Mouse (Mus musculus): ENCODE results near the gene Chmp6. TPM values are rescaled to one million over a fixed set of nuclear protein-coding genes. Genes with fewer than 3 reads are reported as not detected.

Gene Chmp6
- total and polyA plus RNA-seq, 3 experiments, result 50.3 to 70.6 (median 59.7) TPM

DNA sequence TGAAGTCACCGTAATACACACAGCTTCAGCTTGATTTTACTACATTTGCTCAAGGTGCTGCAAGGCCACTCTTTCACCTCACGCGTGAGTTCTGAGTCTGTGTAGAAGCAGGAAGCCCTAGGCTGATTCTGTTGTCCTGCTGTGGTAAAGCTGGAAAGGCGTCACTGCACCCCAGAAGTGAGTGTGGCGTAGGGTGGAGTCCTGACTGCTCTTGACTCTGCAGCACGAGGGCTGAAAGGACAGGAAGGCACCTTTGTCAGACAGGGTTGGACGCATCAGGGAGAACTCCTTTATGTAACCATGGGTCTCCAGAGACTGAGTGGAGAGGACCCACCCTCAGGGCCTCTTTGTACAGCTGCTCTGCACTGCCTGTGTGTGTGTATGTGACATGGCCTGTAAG is 36.1 kb upstream of the Chmp6 start:
- dilution Hi-C loops (cut with MboI; ENCODE audit: extremely low pct_ligation_motif_present, extremely low pct_unique_long_range_greater_than_20kb, low sequenced_read_pairs) (no loop called here), in situ Hi-C loops (cut with MboI; ENCODE audit: low pct_ligation_motif_present, low pct_unique_long_range_greater_than_20kb, low sequenced_read_pairs) (no loop called here)
- H3K27ac ChIP-seq (ENCODE audit: insufficient read depth, low read depth), result no peak overlapping the region
- no peaks in the 10 kb centered on the region for H3K27me3 ChIP-seq (replicated peaks)
- H3K79me2 ChIP-seq (replicated peaks; ENCODE audit: control insufficient read depth, extremely low read depth, insufficient read depth, poor library complexity, severe bottlenecking), result no peaks in the 10 kb centered on the region
- peaks cover 0 to 3% of the 10 kb centered on the region in 2 experiments; a peak in 1 of 4 replicates for H3K4me1 ChIP-seq (ENCODE audit: control insufficient read depth in 1 of 2, insufficient read depth in 2 of 2)
- no peak overlapping the region for H3K9ac ChIP-seq (ENCODE audit: insufficient read depth, low read depth)
- no peaks in the 10 kb centered on the region for H3K9me3 ChIP-seq (replicated peaks; ENCODE audit: low read length)
- peaks cover 83 to 89% of the 10 kb centered on the region in 2 experiments for H3K36me3 ChIP-seq (replicated peaks in 1 of 2; ENCODE audit: control insufficient read depth in 1 of 2, insufficient read depth in 1 of 2, low read length in 1 of 2)
- H3K4me3 ChIP-seq (replicated peaks in 1 of 3; ENCODE audit: low read depth in 2 of 3, low read length in 2 of 3, poor library complexity in 1 of 3), result no peak overlapping the region
- DNase-seq (ENCODE audit: extremely low read depth), result no peak
- H3K4me2 ChIP-seq (ENCODE audit: insufficient read depth, low read depth, poor library complexity, severe bottlenecking), result no peak overlapping the region
- TF ChIP-seq SMC3 (IDR thresholded peaks at IDR 0.05; ENCODE audit: low read depth, low read length) (no peak), NRF1 (IDR thresholded peaks at IDR 0.05; ENCODE audit: low read depth, low read length) (no peak), NELFE (IDR thresholded peaks at IDR 0.05; ENCODE audit: low read depth, low read length) (no peak), GABPA (IDR thresholded peaks at IDR 0.05; ENCODE audit: insufficient replicate concordance, low read depth, low read length) (no peak), MAZ (IDR thresholded peaks at IDR 0.05; ENCODE audit: low read depth, low read length) (no peak), ZKSCAN1 (IDR thresholded peaks at IDR 0.05; ENCODE audit: borderline replicate concordance, low read depth, low read length) (no peak), ELF1 (IDR thresholded peaks at IDR 0.05; ENCODE audit: low read depth, low read length) (no peak), BHLHE40 (IDR thresholded peaks at IDR 0.05; ENCODE audit: low read depth, low read length) (no peak), ZC3H11A (IDR thresholded peaks at IDR 0.05; ENCODE audit: low read depth, low read length) (no peak), IRF4 (IDR thresholded peaks at IDR 0.05; ENCODE audit: low read depth, low read length) (no peak), MEF2A (IDR thresholded peaks at IDR 0.05; ENCODE audit: borderline replicate concordance, low read depth, low read length) (no peak), POLR2AphosphoS2 (IDR thresholded peaks at IDR 0.05; ENCODE audit: low read depth, low read length) (no peak), USF1 (IDR thresholded peaks at IDR 0.05; ENCODE audit: low read depth, low read length) (no peak), CHD2 (IDR thresholded peaks at IDR 0.05; ENCODE audit: low read length) (no peak), MYC (IDR thresholded peaks at IDR 0.05; ENCODE audit: low read depth, low read length) (no peak), ZMIZ1 (IDR thresholded peaks at IDR 0.05; ENCODE audit: low read depth, low read length) (no peak), TCF12 (IDR thresholded peaks at IDR 0.05; ENCODE audit: low read depth, low read length) (no peak), TBP (conservative IDR thresholded peaks at IDR 0.05; ENCODE audit: low read depth, low read length) (no peak)

DNA sequence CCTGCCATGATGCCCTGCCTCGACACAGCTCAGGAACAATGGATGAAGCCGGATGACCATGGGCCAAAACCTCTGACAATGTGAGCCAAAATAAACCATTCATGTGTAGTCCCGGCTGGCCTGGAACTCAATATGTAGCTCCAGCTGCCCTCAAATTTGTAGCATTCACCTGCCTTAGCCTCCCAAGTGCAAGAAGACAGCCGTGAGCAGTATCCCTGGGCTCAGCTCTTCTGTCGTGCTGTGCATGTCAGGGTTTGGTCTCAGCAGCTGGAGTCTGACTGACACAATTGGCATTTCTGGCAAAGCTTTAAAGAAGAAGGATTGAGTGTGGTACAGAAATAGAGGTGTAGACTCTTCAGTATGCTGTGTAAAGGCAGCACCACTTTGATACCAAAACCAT is 33.7 kb upstream of the Chmp6 start:
- in situ Hi-C loops (cut with MboI; ENCODE audit: low pct_ligation_motif_present, low pct_unique_long_range_greater_than_20kb, low sequenced_read_pairs), result no loop called here
- no peaks in the 10 kb centered on the region for H3K27me3 ChIP-seq (replicated peaks)
- H3K36me3 ChIP-seq (replicated peaks in 1 of 2; ENCODE audit: control insufficient read depth in 1 of 2, insufficient read depth in 1 of 2, low read length in 1 of 2), result peaks cover 62 to 87% of the 10 kb centered on the region in 2 experiments
- no peaks in the 10 kb centered on the region for H3K79me2 ChIP-seq (replicated peaks; ENCODE audit: control insufficient read depth, extremely low read depth, insufficient read depth, poor library complexity, severe bottlenecking)
- H3K9me3 ChIP-seq (replicated peaks; ENCODE audit: low read length), result no peaks in the 10 kb centered on the region
- DNase-seq (ENCODE audit: extremely low read depth), result no peak
- H3K4me2 ChIP-seq (ENCODE audit: insufficient read depth, low read depth, poor library complexity, severe bottlenecking), result no peak overlapping the region
- no peak overlapping the region for H3K27ac ChIP-seq (ENCODE audit: insufficient read depth, low read depth)
- TF ChIP-seq TCF12 (IDR thresholded peaks at IDR 0.05; ENCODE audit: low read depth, low read length), result no peak
- TF ChIP-seq RAD21 (IDR thresholded peaks at IDR 0.05; ENCODE audit: low read depth, low read length), result no peak
- TF ChIP-seq JUN (IDR thresholded peaks at IDR 0.05; ENCODE audit: insufficient read depth, low read depth, low read length), result no peak
- no peak for TF ChIP-seq E2F4 (IDR thresholded peaks at IDR 0.05; ENCODE audit: insufficient replicate concordance, low read depth, low read length)
- TF ChIP-seq GABPA (IDR thresholded peaks at IDR 0.05; ENCODE audit: insufficient replicate concordance, low read depth, low read length), result no peak
- no peak for TF ChIP-seq MYC (IDR thresholded peaks at IDR 0.05; ENCODE audit: low read depth, low read length)
- no peak for TF ChIP-seq HCFC1 (IDR thresholded peaks at IDR 0.05; ENCODE audit: low read depth, low read length)
- TF ChIP-seq MEF2A (IDR thresholded peaks at IDR 0.05; ENCODE audit: borderline replicate concordance, low read depth, low read length), result no peak
- no peak for TF ChIP-seq EP300 (IDR thresholded peaks at IDR 0.05; ENCODE audit: low read length)
- TF ChIP-seq NRF1 (IDR thresholded peaks at IDR 0.05; ENCODE audit: low read depth, low read length), result no peak
- no peak for TF ChIP-seq CTCF (conservative IDR thresholded peaks at IDR 0.05 in 1 of 2, IDR thresholded peaks at IDR 0.05 in 1 of 2; ENCODE audit: low read depth in 2 of 2, low read length in 2 of 2)
- H3K9ac ChIP-seq (ENCODE audit: insufficient read depth, low read depth), result no peak overlapping the region
- H3K4me1 ChIP-seq (ENCODE audit: control insufficient read depth in 1 of 2, insufficient read depth in 2 of 2), result peaks cover 0 to 3% of the 10 kb centered on the region in 2 experiments; a peak in 1 of 4 replicates
- H3K4me3 ChIP-seq (replicated peaks in 1 of 3; ENCODE audit: low read depth in 2 of 3, low read length in 2 of 3, poor library complexity in 1 of 3), result no peak overlapping the region
- dilution Hi-C loops (cut with MboI; ENCODE audit: extremely low pct_ligation_motif_present, extremely low pct_unique_long_range_greater_than_20kb, low sequenced_read_pairs), result no loop called here
